Mouse (Mus musculus): ENCODE data around the gene Cep290. TPM values are rescaled to one million over a fixed set of nuclear protein-coding genes. Genes with fewer than 3 reads are reported as not detected.

The Cep290 gene
- total and polyA plus RNA-seq, 3 experiments, result 3.8 to 5.2 TPM; not detected in 1

GRCm38 (mm10) chr10:100475040-100475439, 12.3 kb upstream of the Cep290 start:
- Histone ChIP-seq H3K27ac (ENCODE audit: control insufficient read depth, low read depth, low read length) (no peak overlapping the region), H3K79me2 (ENCODE audit: control insufficient read depth, insufficient read depth, low read length, poor library complexity) (0 out of 2 replicates have a peak, but pooled peaks cover 1% of the 10 kb centered on the region), H3K27me3 (ENCODE audit: control insufficient read depth in 1 of 2, insufficient read depth in 2 of 2, low read length in 2 of 2) (no peaks in the 10 kb centered on the region), H3K9ac (ENCODE audit: control insufficient read depth, low read depth, low read length, poor library complexity, severe bottlenecking) (no peak overlapping the region), H3K4me1 (ENCODE audit: control insufficient read depth in 1 of 2, insufficient read depth in 2 of 2, low read length in 2 of 2) (no peaks in the 10 kb centered on the region), H3K9me3 (replicated peaks; ENCODE audit: insufficient read depth, low read length) (no peaks in the 10 kb centered on the region), H3K4me3 (ENCODE audit: control insufficient read depth in 1 of 2, insufficient read depth in 1 of 2, low read depth in 2 of 2, low read length in 2 of 2) (no peak overlapping the region), H3K36me3 (ENCODE audit: control insufficient read depth in 1 of 2, insufficient read depth in 2 of 2, low read length in 2 of 2) (peaks cover 0 to 9% of the 10 kb centered on the region in 2 experiments; a peak in 2 of 4 replicates)
- TF ChIP-seq ZNF384 (IDR thresholded peaks at IDR 0.05; ENCODE audit: low read depth, low read length) (peak; percentile 99), GABPA (IDR thresholded peaks at IDR 0.05; ENCODE audit: low read depth, low read length) (no peak), SMC3 (IDR thresholded peaks at IDR 0.05; ENCODE audit: low read depth, low read length) (peak; percentile 42), ZC3H11A (IDR thresholded peaks at IDR 0.05; ENCODE audit: low read depth, low read length) (peak; percentile 44; the same call in 1 of the 2 replicates), CTCF (IDR thresholded peaks at IDR 0.05 in 2 of 3, conservative IDR thresholded peaks at IDR 0.05 in 1 of 3; ENCODE audit: control insufficient read depth in 1 of 3, insufficient read depth in 1 of 3, low read depth in 2 of 3, low read length in 3 of 3, poor library complexity in 1 of 3, severe bottlenecking in 1 of 3) (peak in 2 of 3 experiments; percentile 23 to 57; a peak in 2 of 6 replicates), RAD21 (IDR thresholded peaks at IDR 0.05; ENCODE audit: low read depth, low read length) (peak; percentile 63)
- DNase-seq (ENCODE audit: low read depth, low spot score), result peak; percentile 44

GRCm38 (mm10) chr10:100479538-100479937, 7.8 kb upstream of the Cep290 start:
- H3K79me2 ChIP-seq (ENCODE audit: control insufficient read depth, insufficient read depth, low read length, poor library complexity), result peaks cover 5% of the 10 kb centered on the region; the same call in 1 of the 2 replicates
- no peaks in the 10 kb centered on the region for H3K9me3 ChIP-seq (replicated peaks; ENCODE audit: insufficient read depth, low read length)
- H3K27ac ChIP-seq (ENCODE audit: control insufficient read depth, low read depth, low read length), result no peak overlapping the region
- H3K4me1 ChIP-seq (ENCODE audit: control insufficient read depth in 1 of 2, insufficient read depth in 2 of 2, low read length in 2 of 2), result no peaks in the 10 kb centered on the region
- TF ChIP-seq TAL1 (IDR thresholded peaks at IDR 0.05; ENCODE audit: low read length), result no peak
- 0 out of 2 replicates have a peak, but pooled peaks have one; percentile 60 for TF ChIP-seq MAFK (IDR thresholded peaks at IDR 0.05; ENCODE audit: borderline replicate concordance, low read depth, low read length)
- no peaks in the 10 kb centered on the region for H3K27me3 ChIP-seq (ENCODE audit: control insufficient read depth in 1 of 2, insufficient read depth in 2 of 2, low read length in 2 of 2)
- H3K36me3 ChIP-seq (ENCODE audit: control insufficient read depth in 1 of 2, insufficient read depth in 2 of 2, low read length in 2 of 2), result no peaks in the 10 kb centered on the region; a peak in 1 of 4 replicates
- H3K9ac ChIP-seq (ENCODE audit: control insufficient read depth, low read depth, low read length, poor library complexity, severe bottlenecking), result no peak overlapping the region
- DNase-seq (ENCODE audit: low read depth, low spot score), result no peak
- H3K4me3 ChIP-seq (ENCODE audit: control insufficient read depth in 1 of 2, insufficient read depth in 1 of 2, low read depth in 2 of 2, low read length in 2 of 2), result no peak overlapping the region

GRCm38 (mm10) chr10:100486701-100487096, 659 bp upstream of the Cep290 start:
- peak; percentile 66 for DNase-seq (ENCODE audit: low read depth, low spot score)
- peak overlapping the region; percentile 69 to 89 for H3K4me3 ChIP-seq (ENCODE audit: control insufficient read depth in 1 of 2, insufficient read depth in 1 of 2, low read depth in 2 of 2, low read length in 2 of 2)

More at GRCm38 (mm10) chr10:100486701-100487096, 659 bp upstream of the Cep290 start:
- H3K27ac ChIP-seq (ENCODE audit: control insufficient read depth, low read depth, low read length), result no peak overlapping the region
- no peaks in the 10 kb centered on the region for H3K27me3 ChIP-seq (ENCODE audit: control insufficient read depth in 1 of 2, insufficient read depth in 2 of 2, low read length in 2 of 2)
- TF ChIP-seq MAFK (IDR thresholded peaks at IDR 0.05; ENCODE audit: borderline replicate concordance, low read depth, low read length) (no peak), MEF2A (IDR thresholded peaks at IDR 0.05; ENCODE audit: extremely low read depth, insufficient replicate concordance, low read depth, low read length, poor library complexity, severe bottlenecking) (no peak), TCF12 (IDR thresholded peaks at IDR 0.05; ENCODE audit: low read depth, low read length) (no peak), E2F4 (IDR thresholded peaks at IDR 0.05; ENCODE audit: borderline replicate concordance, low read depth, low read length) (no peak), KAT2A (conservative IDR thresholded peaks at IDR 0.05; ENCODE audit: low read depth, low read length) (no peak), SMC3 (IDR thresholded peaks at IDR 0.05; ENCODE audit: low read depth, low read length) (no peak), NELFE (IDR thresholded peaks at IDR 0.05; ENCODE audit: low read depth, low read length) (no peak), CHD2 (IDR thresholded peaks at IDR 0.05; ENCODE audit: low read length) (no peak), HCFC1 (IDR thresholded peaks at IDR 0.05; ENCODE audit: low read depth, low read length) (no peak), ELF1 (IDR thresholded peaks at IDR 0.05; ENCODE audit: low read depth, low read length) (no peak), CHD1 (IDR thresholded peaks at IDR 0.05; ENCODE audit: low read depth, low read length) (no peak), USF2 (IDR thresholded peaks at IDR 0.05; ENCODE audit: borderline replicate concordance in 1 of 2, insufficient read depth in 1 of 2, low read depth in 1 of 2, low read length in 2 of 2) (no peak), USF1 (IDR thresholded peaks at IDR 0.05; ENCODE audit: low read depth, low read length) (no peak), RCOR1 (IDR thresholded peaks at IDR 0.05; ENCODE audit: low read depth, low read length) (no peak), ETS1 (IDR thresholded peaks at IDR 0.05; ENCODE audit: low read depth, low read length) (no peak), ZMIZ1 (IDR thresholded peaks at IDR 0.05; ENCODE audit: low read depth, low read length) (no peak), NRF1 (IDR thresholded peaks at IDR 0.05; ENCODE audit: insufficient read depth, low read depth, low read length, poor library complexity, severe bottlenecking) (no peak), POLR2AphosphoS2 (IDR thresholded peaks at IDR 0.05; ENCODE audit: low read length) (no peak)
- H3K9ac ChIP-seq (ENCODE audit: control insufficient read depth, low read depth, low read length, poor library complexity, severe bottlenecking), result peak overlapping the region; percentile 86
- no peaks in the 10 kb centered on the region for H3K9me3 ChIP-seq (replicated peaks; ENCODE audit: insufficient read depth, low read length)
- H3K4me1 ChIP-seq (ENCODE audit: control insufficient read depth in 1 of 2, insufficient read depth in 2 of 2, low read length in 2 of 2), result peaks cover 3 to 9% of the 10 kb centered on the region in 2 experiments; a peak in 3 of 4 replicates
- H3K36me3 ChIP-seq (ENCODE audit: control insufficient read depth in 1 of 2, insufficient read depth in 2 of 2, low read length in 2 of 2), result peaks cover 0 to 2% of the 10 kb centered on the region in 2 experiments; a peak in 2 of 4 replicates
- peaks cover 8% of the 10 kb centered on the region for H3K79me2 ChIP-seq (ENCODE audit: control insufficient read depth, insufficient read depth, low read length, poor library complexity)
